Mouse (Mus musculus): ENCODE measurements around the gene Exoc7. TPM values are rescaled to one million over a fixed set of nuclear protein-coding genes. Genes with fewer than 3 reads are reported as not detected.

Exoc7 gene
- total RNA-seq, 1 experiment from 2014 or later: 77.1 TPM

DNA sequence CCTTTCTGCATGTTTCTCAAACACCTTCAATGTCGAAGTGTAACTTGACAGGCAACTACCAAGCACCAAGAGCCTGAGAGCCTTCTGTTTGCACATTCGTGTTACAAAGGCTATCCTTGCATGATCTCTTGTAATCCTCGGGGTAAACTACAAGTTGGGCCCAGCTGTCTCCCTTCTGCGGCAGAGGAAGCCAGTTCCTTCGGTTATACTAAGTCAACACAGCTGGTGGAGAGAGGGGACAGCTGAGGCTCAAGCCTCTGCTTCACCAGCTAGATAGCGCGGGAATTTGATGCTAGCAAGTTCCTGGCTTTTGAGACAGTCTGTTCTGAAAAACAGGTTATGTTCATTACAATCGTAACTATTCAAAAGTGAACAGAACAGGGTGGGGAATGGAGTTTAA, 5.3 kb upstream of the Exoc7 start:
- no peak for DNase-seq

DNA sequence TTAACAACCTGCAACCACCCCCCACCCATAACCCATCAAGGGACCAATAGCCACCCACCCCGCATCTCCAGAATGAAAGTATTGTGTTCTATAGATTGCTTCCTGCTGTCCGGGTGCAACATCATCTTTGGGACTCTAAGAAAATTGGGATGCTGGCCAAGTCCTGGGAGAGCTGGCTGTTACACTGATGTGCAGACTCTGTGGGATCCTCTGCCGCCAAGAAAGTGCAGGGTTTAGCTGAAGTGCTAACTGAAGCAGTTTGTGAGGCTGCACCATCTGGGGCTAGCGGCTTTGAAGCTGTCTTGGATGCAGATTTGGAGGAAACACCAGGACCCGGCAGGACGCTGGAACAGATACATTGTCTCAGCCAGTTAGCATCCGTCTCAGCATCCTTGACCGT, 4.1 kb upstream of the Exoc7 start:
- no peak for DNase-seq

DNA sequence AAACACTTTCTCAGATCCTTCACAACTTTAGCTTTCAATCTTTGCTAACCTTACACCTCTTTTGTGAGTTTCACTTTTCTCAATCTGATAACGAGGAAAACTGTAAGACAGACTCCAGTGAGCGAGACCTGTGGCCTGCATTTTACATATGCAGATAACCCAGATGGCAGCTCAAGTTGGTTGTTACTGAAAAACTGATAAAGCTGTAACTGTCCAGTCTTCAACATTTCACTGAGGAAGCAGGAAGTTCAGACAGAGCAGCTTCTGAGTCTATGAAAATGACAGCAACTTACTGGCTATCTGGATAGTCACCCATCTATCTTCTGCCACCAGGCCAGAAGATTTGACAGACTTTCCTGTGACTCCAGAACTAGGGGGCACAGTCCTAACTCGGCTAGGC, 2.6 kb upstream of the Exoc7 start:
- no peak for DNase-seq

DNA sequence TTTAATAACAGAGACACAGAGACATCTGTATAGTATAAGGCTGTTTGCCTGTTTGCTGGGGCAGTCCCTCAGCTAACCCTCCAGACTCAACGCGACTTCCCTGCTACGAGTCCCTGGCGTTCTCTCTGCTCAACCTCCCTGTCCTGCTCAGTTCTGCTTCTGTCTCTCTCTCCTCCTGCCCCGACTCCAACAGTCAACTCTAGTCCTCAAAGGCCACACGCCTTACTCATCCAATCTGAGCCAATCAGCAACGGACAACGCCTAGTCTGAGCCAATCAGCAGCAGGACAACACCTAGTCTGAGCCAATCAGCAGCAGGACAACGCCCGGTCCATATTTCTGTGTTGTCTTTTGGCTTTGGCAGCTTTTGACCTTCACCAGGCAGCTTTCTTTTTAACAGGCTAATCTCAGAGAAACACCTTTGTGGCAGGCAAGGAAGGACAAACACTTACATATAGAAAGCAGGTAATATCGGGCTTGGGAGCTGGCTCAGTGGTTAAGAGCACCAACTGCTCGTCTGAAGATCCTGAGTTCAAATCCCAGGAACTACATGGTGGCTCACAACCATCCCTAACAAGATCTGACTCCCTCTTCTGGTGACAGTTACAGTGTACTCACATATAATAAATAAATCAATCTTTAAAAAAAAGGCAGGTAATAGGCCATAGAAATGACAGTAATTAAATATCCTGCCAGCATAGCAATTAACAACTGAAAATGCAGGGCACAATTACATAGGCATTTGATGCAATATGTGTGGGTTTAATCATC, 914 bp upstream of the Exoc7 start:
- DNase-seq: no peak

DNA sequence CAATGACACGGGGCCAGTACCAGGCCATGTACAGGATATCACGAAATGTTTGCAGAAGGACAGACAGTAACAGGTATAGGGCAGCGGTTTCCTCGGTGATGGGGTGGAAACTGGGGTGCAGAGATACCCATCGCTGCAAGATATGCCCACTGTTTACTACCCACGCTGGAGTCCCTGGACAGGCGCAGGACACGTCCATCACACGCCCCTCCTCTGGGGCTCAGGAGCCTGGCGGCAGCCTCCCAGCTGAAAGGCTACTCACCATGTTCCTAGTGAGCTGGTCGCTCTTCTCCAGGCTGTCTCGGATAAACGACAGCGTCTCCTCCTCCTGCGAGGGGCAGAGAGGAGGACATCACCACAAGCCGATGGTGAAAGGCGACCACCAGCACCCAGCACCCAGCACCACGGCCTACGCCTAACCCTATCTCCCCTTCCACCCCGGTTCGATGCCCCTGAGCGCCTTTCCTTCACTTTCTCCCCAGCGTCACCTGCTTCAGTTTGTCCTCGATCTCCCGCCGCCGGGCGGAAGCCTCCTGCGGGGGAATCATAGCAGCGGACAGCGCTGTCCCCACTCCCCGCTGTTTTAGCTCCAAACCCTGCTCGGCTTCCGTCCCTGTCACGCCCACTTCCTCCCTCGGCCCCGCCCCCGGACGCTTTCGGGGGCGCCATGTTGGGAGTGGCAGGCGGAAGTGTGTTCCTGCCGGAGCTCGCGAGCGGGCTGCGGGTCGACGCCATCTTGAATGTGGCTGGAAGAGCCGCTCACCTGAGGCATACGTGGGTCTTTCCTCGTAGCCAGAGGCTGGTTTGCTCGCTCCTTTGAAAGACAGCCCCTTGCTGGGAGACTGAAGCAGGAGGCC, 679 bp downstream of the Exoc7 start:
- peak; percentile 96 for DNase-seq

DNA sequence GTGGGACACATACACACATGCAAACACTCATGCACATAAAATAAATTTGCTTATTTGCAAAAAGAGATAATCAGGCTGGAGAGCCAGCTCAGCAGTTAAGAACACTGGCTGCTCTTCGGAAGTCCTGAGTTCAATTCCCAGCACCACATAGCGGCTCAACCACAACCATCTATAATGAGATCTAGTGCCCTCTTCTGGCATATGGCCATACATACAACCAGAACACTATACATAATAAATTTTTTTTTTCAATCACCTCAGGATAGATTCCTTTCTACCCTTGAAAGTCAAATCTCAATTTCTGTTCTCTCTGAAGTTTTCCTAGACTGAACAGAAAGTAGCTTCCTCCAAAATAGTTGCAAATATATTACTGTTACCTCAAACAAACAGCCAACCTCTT, 1.6 kb downstream of the Exoc7 start:
- no peak for DNase-seq

DNA sequence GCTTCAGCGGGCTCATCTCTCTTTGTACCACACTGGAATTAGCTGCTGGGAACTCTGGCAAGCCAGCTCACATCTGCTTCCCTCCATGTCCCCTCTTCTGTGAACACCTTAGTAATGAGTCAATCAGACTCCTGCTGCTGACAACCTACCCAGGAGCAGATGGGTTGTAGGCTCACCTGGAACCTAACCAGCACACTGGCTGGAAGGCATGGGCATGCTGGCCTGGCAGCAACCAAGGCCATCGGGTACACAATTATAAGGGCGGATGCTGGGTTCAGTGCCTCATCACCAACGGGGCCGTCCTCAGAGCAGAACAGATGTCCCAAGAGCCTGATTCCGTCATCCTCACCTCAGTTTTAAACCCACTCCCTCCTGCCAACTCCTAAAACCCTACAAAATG, 8.4 kb downstream of the Exoc7 start:
- no peak for DNase-seq

DNA sequence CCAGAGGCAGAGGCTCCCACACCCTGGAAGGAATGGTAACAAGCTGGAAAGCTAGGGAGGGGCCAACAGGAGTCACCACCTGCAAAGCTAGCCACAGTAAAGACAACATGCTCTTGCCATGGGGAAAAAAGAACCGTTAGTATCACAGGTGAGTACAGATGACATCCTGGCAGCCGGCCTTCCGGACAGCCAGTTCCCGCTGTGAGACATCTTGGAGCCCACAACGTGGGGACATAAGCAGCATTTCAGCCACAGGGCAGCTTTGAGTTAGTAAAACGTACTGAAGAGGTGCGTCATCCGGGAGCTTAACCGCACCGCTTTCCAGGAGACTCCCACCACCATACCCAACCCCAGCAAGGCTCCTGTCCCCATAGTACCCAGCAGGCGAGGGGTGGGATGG, 8.8 kb downstream of the Exoc7 start:
- no peak for DNase-seq

DNA sequence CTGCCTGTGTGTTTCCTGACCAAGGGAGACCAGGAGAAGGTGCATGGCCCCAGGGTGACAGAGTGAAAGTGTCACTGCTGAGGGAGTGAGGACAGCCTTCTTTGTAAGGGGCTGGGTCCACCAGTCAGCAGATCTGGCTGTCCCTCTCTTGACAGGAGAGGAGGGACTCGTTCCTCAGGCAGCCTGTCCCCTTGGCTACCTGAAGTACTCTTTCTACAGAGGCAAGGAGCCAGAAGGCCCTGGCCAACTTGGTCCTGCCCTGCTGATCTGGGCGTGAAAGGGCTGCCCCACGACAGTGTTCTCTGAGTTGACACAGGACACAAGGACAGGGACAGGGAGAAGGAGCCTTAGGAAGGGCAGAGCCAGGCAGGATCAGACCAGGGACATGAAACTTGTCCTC, 10.0 kb downstream of the Exoc7 start:
- no peak for DNase-seq

DNA sequence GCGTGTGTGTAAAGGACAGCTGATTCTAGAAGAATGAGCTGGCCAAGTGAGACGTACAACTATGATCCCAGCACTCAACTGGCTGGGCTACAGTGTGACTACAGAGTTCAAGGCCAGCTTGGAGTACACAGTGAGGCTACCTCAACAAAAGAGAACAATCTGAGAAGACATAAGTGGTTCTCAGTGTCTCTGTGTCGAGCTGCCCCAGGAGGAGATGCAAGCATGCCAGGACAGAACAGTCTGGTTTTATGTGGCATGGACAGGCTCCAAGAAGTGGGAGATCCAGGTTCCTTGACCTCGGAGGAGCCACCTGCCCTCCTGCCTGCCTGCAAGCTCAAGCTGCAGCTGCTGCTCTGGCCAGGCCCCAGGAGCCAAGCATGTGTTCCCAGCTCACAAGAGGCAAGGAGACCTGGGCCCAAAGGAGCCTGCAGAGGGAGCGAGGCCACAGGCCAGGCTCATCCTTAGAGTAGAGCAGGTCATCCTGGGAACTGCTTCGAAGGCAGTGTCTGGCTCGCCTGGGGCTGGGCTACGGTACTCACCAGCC, 10.8 kb downstream of the Exoc7 start:
- no peak for DNase-seq

DNA sequence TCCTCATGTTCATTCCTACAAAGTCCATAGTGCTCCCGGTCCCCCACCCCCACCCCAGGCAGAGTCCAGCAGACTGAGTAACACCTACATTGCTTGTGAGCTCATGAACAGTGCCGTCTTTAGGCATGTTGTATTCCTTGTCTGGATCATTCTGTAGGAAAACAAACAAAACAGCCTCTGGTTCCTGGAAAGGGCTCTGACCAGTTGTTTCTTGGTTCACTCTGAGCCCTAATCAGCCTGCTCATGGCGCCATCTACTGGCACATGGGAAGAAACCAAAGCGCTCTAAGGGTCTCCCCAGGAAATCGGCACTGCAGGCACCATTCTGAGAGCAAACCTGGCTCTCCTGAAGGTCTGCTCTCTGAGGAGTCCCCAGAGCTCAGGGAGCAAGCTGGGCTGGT, 12.7 kb downstream of the Exoc7 start:
- DNase-seq: peak; percentile 48

DNA sequence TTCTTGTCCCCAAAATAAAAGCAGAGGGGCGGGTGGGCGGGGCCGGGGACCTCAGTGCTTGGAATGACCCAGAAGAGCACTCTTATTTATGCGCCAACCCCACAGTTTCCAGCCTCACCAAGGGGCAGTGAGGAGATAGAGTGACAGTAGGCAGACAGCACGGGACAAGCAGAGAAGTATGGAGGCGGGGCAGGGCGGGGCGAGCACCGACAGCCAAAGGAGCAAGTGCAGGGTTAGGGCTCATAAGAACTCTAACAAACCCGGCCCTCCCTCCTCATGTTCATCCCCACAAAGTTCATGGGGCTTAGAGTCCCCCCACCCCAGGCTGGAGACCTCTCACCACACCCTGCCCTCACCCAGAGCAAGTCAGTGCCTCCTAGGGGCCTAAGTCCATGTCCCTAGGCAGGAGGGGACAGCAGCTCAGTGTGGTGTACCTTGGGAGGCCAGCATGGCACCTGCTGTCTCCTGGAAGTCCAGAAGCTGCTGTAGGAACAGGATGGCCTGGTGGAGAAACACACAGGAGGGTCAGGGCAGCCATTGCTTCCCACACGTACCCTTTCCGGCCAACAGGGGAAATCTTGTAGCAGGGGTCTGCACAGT, 13.4 kb downstream of the Exoc7 start:
- DNase-seq: no peak

DNA sequence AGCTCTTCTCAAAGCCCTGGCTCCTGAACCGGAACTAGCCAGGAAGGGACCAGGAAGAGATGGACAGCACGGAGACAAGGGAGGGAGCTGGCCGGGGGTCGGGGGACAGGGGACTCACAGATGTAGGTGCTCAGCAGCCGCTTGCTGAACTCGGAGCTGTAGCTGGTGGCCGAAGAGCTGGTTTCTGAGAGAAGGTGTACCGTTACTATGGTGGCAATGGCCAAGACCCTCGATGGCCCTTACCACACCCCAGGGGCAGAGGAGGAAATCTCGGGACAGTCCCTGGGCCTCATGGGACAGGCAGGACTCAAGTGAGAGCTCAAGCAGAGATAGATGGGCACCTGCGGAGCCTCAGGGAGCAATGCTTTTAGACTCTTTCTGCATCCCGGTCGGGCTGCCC, 14.6 kb downstream of the Exoc7 start:
- no peak for DNase-seq

DNA sequence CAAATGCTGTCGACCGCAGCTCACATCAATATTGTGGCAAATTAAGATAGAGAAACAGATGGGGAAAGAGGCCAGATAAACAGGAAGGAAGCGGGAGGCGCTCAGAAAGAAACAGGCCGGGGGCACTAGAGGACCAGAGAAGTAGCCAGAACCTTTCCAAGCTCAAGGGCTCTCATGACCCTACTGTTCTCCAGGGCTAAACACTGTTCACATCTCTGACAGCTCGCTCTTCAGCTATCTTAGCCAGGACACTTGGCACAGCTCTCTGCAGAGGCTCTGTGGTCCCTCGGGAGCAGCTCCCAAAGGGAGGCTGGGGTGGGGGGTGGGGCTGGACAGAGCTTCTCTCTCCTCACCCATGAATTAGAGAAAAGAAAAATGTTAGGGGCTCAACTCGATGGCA, 16.5 kb downstream of the Exoc7 start:
- no peak for DNase-seq

DNA sequence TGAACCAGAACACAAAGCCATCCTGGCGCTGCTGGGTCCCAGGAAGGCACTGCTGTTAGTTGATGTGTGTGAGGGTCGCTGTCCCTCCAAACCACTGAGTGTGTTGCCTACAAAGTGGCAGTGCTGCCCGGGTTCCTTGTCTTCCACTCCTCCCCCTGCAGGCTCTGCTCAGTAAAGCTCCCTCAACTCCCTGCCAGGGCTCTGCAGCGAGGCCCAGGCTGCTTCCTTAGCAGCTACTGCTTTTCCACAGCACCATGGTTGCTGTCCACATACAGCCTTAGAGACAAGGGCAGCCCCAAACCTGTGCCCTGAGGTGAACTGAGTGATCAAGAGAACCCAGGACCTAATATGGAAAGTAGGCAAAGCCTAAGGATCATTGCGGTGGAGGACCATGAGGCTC, 19.7 kb downstream of the Exoc7 start:
- no peak for DNase-seq

DNA sequence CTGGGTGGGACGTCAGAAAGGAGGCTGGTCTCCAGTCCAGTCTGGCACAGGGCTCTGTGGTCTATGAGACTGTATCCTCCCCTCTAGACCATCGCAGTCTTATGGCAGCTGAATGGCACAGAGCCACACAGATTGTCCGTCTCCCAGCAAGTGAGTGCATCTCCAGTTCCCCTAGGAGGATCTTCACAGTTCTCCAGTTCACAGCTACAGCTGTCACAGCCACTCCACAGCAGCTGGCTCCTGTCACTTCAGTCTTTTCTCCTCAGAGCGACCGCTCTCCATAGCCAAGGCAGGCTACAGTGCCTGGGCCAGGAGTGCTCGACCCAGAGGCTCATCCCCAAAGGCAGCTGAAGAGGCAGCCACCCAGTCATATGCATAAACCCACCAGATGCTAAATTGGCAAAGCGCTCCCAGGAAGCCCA, 21.3 kb downstream of the Exoc7 start:
- no peak for DNase-seq

DNA sequence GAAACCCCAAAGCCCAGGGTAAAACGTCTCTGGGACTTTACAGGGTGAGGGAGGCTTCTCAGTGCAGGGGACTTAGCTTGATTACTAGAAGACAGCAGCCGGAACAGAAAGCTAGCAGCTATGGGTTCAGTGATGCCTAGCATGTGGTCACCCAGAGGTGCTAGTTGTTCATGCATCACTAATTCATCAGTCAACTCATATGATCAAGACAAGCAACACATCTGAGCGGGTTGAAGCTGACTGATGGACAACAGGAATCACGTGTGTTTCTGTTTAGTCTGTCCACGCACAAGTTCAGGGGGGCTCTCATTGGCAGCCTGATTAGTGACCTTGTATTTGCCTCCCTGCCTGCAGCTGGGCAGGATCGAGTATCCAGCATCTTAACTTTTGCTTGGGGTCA, 23.1 kb downstream of the Exoc7 start:
- DNase-seq: no peak

DNA sequence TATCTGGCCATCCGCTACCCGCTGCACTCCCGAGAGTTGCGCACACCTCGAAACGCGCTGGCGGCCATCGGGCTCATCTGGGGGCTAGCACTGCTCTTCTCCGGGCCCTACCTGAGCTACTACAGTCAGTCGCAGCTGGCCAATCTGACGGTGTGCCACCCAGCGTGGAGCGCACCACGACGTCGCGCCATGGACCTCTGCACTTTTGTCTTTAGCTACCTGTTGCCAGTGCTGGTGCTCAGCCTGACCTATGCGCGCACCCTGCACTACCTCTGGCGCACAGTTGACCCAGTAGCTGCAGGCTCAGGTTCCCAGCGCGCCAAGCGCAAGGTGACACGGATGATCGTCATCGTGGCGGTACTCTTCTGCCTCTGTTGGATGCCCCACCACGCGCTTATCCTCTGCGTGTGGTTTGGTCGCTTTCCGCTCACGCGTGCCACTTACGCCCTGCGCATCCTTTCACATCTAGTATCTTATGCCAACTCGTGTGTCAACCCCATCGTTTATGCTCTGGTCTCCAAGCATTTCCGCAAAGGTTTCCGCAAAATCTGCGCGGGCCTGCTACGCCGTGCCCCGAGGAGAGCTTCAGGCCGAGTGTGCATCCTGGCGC, 24.0 kb downstream of the Exoc7 start:
- no peak for DNase-seq

DNA sequence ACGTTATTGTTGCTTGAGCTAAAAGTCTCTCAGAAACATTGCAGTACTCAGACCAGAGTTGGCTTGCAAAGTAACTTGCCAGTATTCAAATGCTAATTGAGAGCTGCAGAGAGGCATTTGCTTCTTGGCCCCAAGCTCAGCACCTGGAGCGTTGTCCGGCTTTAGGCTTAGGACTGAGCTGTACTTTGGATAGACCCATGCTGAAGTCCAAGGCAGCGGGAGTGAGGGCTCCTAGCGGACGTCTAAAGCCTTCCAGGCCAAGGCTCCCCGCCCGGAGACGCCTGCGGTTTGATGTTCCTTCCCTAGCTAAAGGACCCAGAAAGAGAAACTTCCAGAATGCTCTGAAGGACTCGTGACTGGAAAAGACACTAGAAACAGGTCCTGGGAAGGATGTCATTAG, 24.9 kb downstream of the Exoc7 start:
- no peak for DNase-seq

DNA sequence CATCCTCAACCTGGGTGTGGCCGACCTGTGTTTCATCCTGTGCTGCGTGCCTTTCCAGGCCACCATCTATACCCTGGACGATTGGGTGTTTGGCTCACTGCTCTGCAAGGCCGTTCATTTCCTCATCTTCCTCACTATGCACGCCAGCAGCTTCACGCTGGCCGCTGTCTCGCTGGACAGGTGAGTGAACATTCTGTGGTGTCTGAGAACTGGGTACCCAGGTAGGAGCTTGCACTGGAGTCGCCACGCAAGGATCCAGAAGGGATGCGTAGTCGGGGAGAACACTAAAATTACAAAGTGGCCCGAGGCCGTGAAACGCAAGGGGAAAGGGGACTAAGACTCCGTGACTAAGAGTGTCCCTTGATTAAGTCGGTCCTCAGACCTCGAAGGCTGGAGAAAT, 25.4 kb downstream of the Exoc7 start:
- DNase-seq: no peak

DNA sequence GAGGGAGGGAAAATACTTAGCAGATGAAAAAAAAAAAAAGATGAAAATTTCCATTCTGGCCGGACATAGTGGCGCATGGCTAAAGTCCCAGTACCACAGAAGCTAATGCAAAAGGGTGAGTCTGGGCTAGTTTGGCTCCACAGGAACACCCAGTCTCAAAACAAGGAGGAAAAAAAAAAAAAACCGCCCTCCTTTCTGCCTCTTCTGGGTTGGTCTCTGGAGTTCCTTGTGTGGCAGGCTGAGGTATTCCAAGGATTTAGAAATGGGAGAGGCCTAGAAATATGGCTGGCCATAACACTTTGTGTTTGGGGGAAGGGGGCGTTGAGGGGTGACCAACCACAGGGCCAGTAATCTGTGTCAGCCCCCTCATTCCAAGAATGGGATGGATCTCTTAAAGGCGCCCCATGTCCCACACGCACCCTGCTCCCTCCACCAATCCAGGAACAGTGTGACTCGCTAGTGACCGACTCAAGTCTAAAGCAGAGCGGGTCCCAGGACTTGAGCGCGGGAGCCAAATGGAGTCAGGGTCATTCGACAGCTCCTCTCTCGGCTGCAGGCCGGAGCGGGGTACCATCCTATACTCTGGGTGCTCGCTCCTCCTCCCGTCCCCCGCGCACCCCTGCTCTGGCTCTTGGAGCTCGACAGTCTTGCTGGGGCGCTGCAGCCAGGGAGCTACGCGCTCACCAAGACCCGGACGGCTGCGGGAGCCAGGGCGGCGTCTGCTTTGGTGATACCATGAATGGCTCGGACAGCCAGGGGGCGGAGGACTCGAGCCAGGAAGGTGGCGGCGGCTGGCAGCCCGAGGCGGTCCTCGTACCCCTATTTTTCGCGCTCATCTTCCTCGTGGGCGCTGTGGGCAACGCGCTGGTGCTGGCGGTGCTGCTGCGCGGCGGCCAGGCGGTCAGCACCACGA, 26.0 kb downstream of the Exoc7 start, which contains the start of gene Galr2:
Gene Galr2, plus strand, starts transcription at position 189 of the 913 bp plus-strand sequence.
- no peak for DNase-seq
